Mouse (Mus musculus) MEL (cell line): ENCODE results near the gene Mcl1. TPM values are rescaled to one million over a fixed set of nuclear protein-coding genes. Genes with fewer than 3 reads are reported as not detected.

Experiments
- DNase-seq: peaks from one replicate; pipeline ENCODE4 v3.0.0; 2011; ENCODE audit warnings: low read depth, low spot score
- H3K27ac ChIP-seq: 2 replicates; pipeline ENCODE4 v1.5.1; 2012; ENCODE audit warnings: low read depth, mild to moderate bottlenecking, control low read depth, low read length, moderate library complexity; ENCODE audit not compliant: control insufficient read depth
- H3K27me3 ChIP-seq, 2 experiments: fragments of 150-350 bp in 1 of 2; sonication (generic) in 1 of 2; 2 replicates each; pipeline ENCODE4 v1.6.1; 2012; ENCODE audit warnings: low read length in 2 of 2, mild to moderate bottlenecking in 2 of 2, improper control_type of control experiment in 1 of 2, moderate library complexity in 1 of 2; ENCODE audit not compliant: insufficient read depth in 2 of 2, control insufficient read depth in 1 of 2
- H3K36me3 ChIP-seq, 2 experiments: 2 replicates each; pipeline ENCODE4 v1.6.1; 2012 to 2014; ENCODE audit warnings: low read length in 2 of 2, improper control_type of control experiment in 1 of 2, inconsistent platforms in 1 of 2, mild to moderate bottlenecking in 1 of 2; ENCODE audit not compliant: insufficient read depth in 2 of 2, control insufficient read depth in 1 of 2
- H3K4me1 ChIP-seq, 2 experiments: fragments of 150-350 bp in 1 of 2; sonication (generic) in 1 of 2; 2 replicates each; pipeline ENCODE4 v1.6.1; 2012; ENCODE audit warnings: low read length in 2 of 2, improper control_type of control experiment in 1 of 2, mild to moderate bottlenecking in 1 of 2; ENCODE audit not compliant: insufficient read depth in 2 of 2, control insufficient read depth in 1 of 2
- H3K4me3 ChIP-seq, 2 experiments: fragments of 150-350 bp in 1 of 2; sonication (generic) in 1 of 2; 2 replicates each; pipeline ENCODE4 v1.5.1; 2012; ENCODE audit warnings: low read depth in 2 of 2, low read length in 2 of 2, mild to moderate bottlenecking in 2 of 2, moderate library complexity in 2 of 2, control low read depth in 1 of 2, improper control_type of control experiment in 1 of 2; ENCODE audit not compliant: control insufficient read depth in 1 of 2, insufficient read depth in 1 of 2
- H3K79me2 ChIP-seq: 2 replicates; pipeline ENCODE4 v1.6.1; 2012; ENCODE audit warnings: mild to moderate bottlenecking, low read length, moderate library complexity; ENCODE audit not compliant: control insufficient read depth, poor library complexity, insufficient read depth
- H3K9ac ChIP-seq: 2 replicates; pipeline ENCODE4 v1.6.1; 2012; ENCODE audit warnings: low read depth, mild to moderate bottlenecking, control low read depth, low read length, moderate library complexity; ENCODE audit not compliant: control insufficient read depth, poor library complexity, severe bottlenecking
- H3K9me3 ChIP-seq: fragments of 150-350 bp; sonication (generic); replicated peaks from 2 replicates; pipeline ENCODE4 v1.6.1; 2012; ENCODE audit warnings: mild to moderate bottlenecking, low read length, improper control_type of control experiment, moderate library complexity; ENCODE audit not compliant: insufficient read depth
- BHLHE40 ChIP-seq: IDR thresholded peaks from 2 replicates; pipeline ENCODE4 v1.6.1; 2012; ENCODE audit warnings: low read depth, mild to moderate bottlenecking, inconsistent platforms, low read length, improper control_type of control experiment, borderline replicate concordance
- CHD2 ChIP-seq: IDR thresholded peaks from 2 replicates; pipeline ENCODE4 v1.6.1; 2011; ENCODE audit warnings: low read length, improper control_type of control experiment
- CTCF ChIP-seq, 3 experiments: IDR thresholded peaks in 2 of 3; conservative IDR thresholded peaks in 1 of 3; 2 replicates each; pipeline ENCODE4 v1.5.1; 2011 to 2012; ENCODE audit warnings: low read length in 3 of 3, low read depth in 2 of 3, mild to moderate bottlenecking in 2 of 3, improper control_type of control experiment in 1 of 3, inconsistent platforms in 1 of 3, mixed read lengths in 1 of 3, moderate library complexity in 1 of 3; ENCODE audit not compliant: control insufficient read depth in 1 of 3, insufficient read depth in 1 of 3, poor library complexity in 1 of 3, severe bottlenecking in 1 of 3
- E2F4 ChIP-seq: IDR thresholded peaks from 2 replicates; pipeline ENCODE4 v1.6.1; 2011; ENCODE audit warnings: low read depth, low read length, improper control_type of control experiment, borderline replicate concordance
- ELF1 ChIP-seq: IDR thresholded peaks from 2 replicates; pipeline ENCODE4 v1.6.1; 2014; ENCODE audit warnings: low read depth, mild to moderate bottlenecking, inconsistent platforms, low read length, improper control_type of control experiment, moderate library complexity
- EP300 ChIP-seq, 2 experiments: IDR thresholded peaks; 2 replicates each; pipeline ENCODE4 v1.6.1; 2011; ENCODE audit warnings: improper control_type of control experiment in 2 of 2, low read length in 2 of 2, low read depth in 1 of 2, mild to moderate bottlenecking in 1 of 2
- ETS1 ChIP-seq: IDR thresholded peaks from 2 replicates; pipeline ENCODE4 v1.6.1; 2012; ENCODE audit warnings: low read depth, mild to moderate bottlenecking, inconsistent platforms, low read length, improper control_type of control experiment, moderate library complexity
- GABPA ChIP-seq: IDR thresholded peaks from 2 replicates; pipeline ENCODE4 v1.6.1; 2012; ENCODE audit warnings: low read depth, mild to moderate bottlenecking, inconsistent platforms, low read length, improper control_type of control experiment, moderate library complexity
- GATA1 ChIP-seq: IDR thresholded peaks from 2 replicates; pipeline ENCODE4 v1.6.1; 2011; ENCODE audit warnings: low read depth, low read length, improper control_type of control experiment
- JUND ChIP-seq: IDR thresholded peaks from 2 replicates; pipeline ENCODE4 v1.6.1; 2011; ENCODE audit warnings: low read depth, mild to moderate bottlenecking, improper control_type of control experiment, low read length
- KAT2A ChIP-seq: conservative IDR thresholded peaks from 2 replicates; pipeline ENCODE4 v1.6.1; 2012; ENCODE audit warnings: low read depth, low read length, improper control_type of control experiment, inconsistent platforms
- MAFK ChIP-seq: IDR thresholded peaks from 2 replicates; pipeline ENCODE4 v1.6.1; 2011; ENCODE audit warnings: low read depth, mild to moderate bottlenecking, low read length, improper control_type of control experiment, borderline replicate concordance
- MAX ChIP-seq: IDR thresholded peaks from 2 replicates; pipeline ENCODE4 v1.6.1; 2011; ENCODE audit warnings: low read length, improper control_type of control experiment
- MXI1 ChIP-seq: IDR thresholded peaks from 2 replicates; pipeline ENCODE4 v1.6.1; 2011; ENCODE audit warnings: mild to moderate bottlenecking, low read depth, low read length, improper control_type of control experiment
- MYB ChIP-seq: IDR thresholded peaks from 2 replicates; pipeline ENCODE4 v1.6.1; 2011; ENCODE audit warnings: mild to moderate bottlenecking, low read depth, low read length, improper control_type of control experiment
- MYC ChIP-seq: IDR thresholded peaks from 2 replicates; pipeline ENCODE4 v1.6.1; 2011; ENCODE audit warnings: low read depth, mild to moderate bottlenecking, low read length, improper control_type of control experiment, moderate library complexity
- NELFE ChIP-seq: IDR thresholded peaks from 2 replicates; pipeline ENCODE4 v1.6.1; 2011; ENCODE audit warnings: low read depth, low read length, improper control_type of control experiment
- NRF1 ChIP-seq: IDR thresholded peaks from 2 replicates; pipeline ENCODE4 v1.6.1; 2014; ENCODE audit warnings: low read depth, mild to moderate bottlenecking, inconsistent platforms, low read length, improper control_type of control experiment, moderate library complexity; ENCODE audit not compliant: poor library complexity, insufficient read depth, severe bottlenecking
- POLR2A ChIP-seq, 2 experiments: IDR thresholded peaks; 2 replicates each; pipeline ENCODE4 v1.6.1; 2011 to 2012; ENCODE audit warnings: low read length in 2 of 2, mild to moderate bottlenecking in 2 of 2, control low read depth in 1 of 2, improper control_type of control experiment in 1 of 2, low read depth in 1 of 2, moderate library complexity in 1 of 2; ENCODE audit not compliant: control insufficient read depth in 1 of 2, insufficient read depth in 1 of 2, poor library complexity in 1 of 2
- RCOR1 ChIP-seq: IDR thresholded peaks from 2 replicates; pipeline ENCODE4 v1.6.1; 2012; ENCODE audit warnings: low read depth, mild to moderate bottlenecking, inconsistent platforms, low read length, improper control_type of control experiment
- SIN3A ChIP-seq: IDR thresholded peaks from 2 replicates; pipeline ENCODE4 v1.6.1; 2012; ENCODE audit warnings: low read length, improper control_type of control experiment, inconsistent platforms
- TAL1 ChIP-seq: IDR thresholded peaks from 2 replicates; pipeline ENCODE4 v1.6.1; 2012; ENCODE audit warnings: mild to moderate bottlenecking, inconsistent platforms, low read length, moderate library complexity, mixed read lengths
- USF1 ChIP-seq: IDR thresholded peaks from 2 replicates; pipeline ENCODE4 v1.6.1; 2014; ENCODE audit warnings: low read depth, mild to moderate bottlenecking, inconsistent platforms, low read length, improper control_type of control experiment, moderate library complexity
- USF2 ChIP-seq, 2 experiments: IDR thresholded peaks; 2 replicates each; pipeline ENCODE4 v1.6.1; 2011 to 2012; ENCODE audit warnings: improper control_type of control experiment in 2 of 2, low read length in 2 of 2, borderline replicate concordance in 1 of 2, inconsistent platforms in 1 of 2, low read depth in 1 of 2, mild to moderate bottlenecking in 1 of 2; ENCODE audit not compliant: insufficient read depth in 1 of 2
- ZC3H11A ChIP-seq: IDR thresholded peaks from 2 replicates; pipeline ENCODE4 v1.6.1; 2012; ENCODE audit warnings: low read depth, mild to moderate bottlenecking, inconsistent platforms, low read length, improper control_type of control experiment
- ZKSCAN1 ChIP-seq: IDR thresholded peaks from 2 replicates; pipeline ENCODE4 v1.6.1; 2012; ENCODE audit warnings: low read depth, mild to moderate bottlenecking, inconsistent platforms, low read length, improper control_type of control experiment, moderate library complexity
- ZNF384 ChIP-seq: IDR thresholded peaks from 2 replicates; pipeline ENCODE4 v1.6.1; 2012; ENCODE audit warnings: low read depth, mild to moderate bottlenecking, inconsistent platforms, low read length, improper control_type of control experiment
- polyA plus RNA-seq, 2 experiments: library from polyadenylated mRNA; stranded (reverse) in 1 of 2; unstranded in 1 of 2; fragments of >175 nt in 1 of 2; fragments of >200 nt in 1 of 2; gene quantifications; 2 replicates each; pipeline versions ENCODE4 v1.2.1 to v1.2.4; 2012; ENCODE audit warnings: low replicate concordance in 2 of 2, low read depth in 1 of 2; ENCODE audit not compliant: insufficient read length in 2 of 2, insufficient read depth in 1 of 2, missing spikeins in 1 of 2
- total RNA-seq: library from RNA; depleted of rRNA; stranded (reverse); fragments of 300-350 nt; gene quantifications from 2 replicates; pipeline ENCODE4 v1.2.3, GENCODE M21; 2012

The Mcl1 gene
- total and polyA plus RNA-seq, 3 experiments: 142 to 211 (median 156) TPM

GRCm38 (mm10) chr3:95676745-95677419 lies 18.3 kb downstream of the Mcl1 start (continued):
- TF ChIP-seq MAX: peak; percentile 42; the same call in 1 of the 2 replicates
- peak; percentile 55 for TF ChIP-seq MXI1
- TF ChIP-seq RCOR1: peak; percentile 30; the same call in 1 of the 2 replicates
- TF ChIP-seq MYC: no peak
- peak in 2 of 3 experiments; percentile 97 to 100; a peak in 4 of 6 replicates for TF ChIP-seq CTCF (IDR thresholded peaks at IDR 0.05 in 2 of 3, conservative IDR thresholded peaks at IDR 0.05 in 1 of 3; ENCODE audit: control insufficient read depth in 1 of 3, insufficient read depth in 1 of 3, low read depth in 2 of 3, low read length in 3 of 3, poor library complexity in 1 of 3, severe bottlenecking in 1 of 3)
- TF ChIP-seq MYB: 0 out of 2 replicates have a peak, but pooled peaks have one; percentile 14
- TF ChIP-seq USF1: no peak
- peak; percentile 30; the same call in 1 of the 2 replicates for TF ChIP-seq ZC3H11A
- TF ChIP-seq ELF1: 0 out of 2 replicates have a peak, but pooled peaks have one; percentile 7
- TF ChIP-seq ETS1: peak; percentile 33; the same call in 1 of the 2 replicates
- no peak for TF ChIP-seq POLR2A (IDR thresholded peaks at IDR 0.05; ENCODE audit: control insufficient read depth in 1 of 2, insufficient read depth in 1 of 2, low read depth in 1 of 2, low read length in 2 of 2, poor library complexity in 1 of 2)
- no peak for TF ChIP-seq GABPA
- no peak for TF ChIP-seq BHLHE40
- no peak for TF ChIP-seq USF2 (IDR thresholded peaks at IDR 0.05; ENCODE audit: borderline replicate concordance in 1 of 2, insufficient read depth in 1 of 2, low read depth in 1 of 2, low read length in 2 of 2)
- no peak for TF ChIP-seq JUND
- peak; percentile 49 to 59 for TF ChIP-seq EP300 (IDR thresholded peaks at IDR 0.05; ENCODE audit: low read depth in 1 of 2, low read length in 2 of 2)
- TF ChIP-seq KAT2A: no peak
- TF ChIP-seq E2F4: no peak
- TF ChIP-seq SIN3A: peak; percentile 52
- no peak for TF ChIP-seq ZNF384
- TF ChIP-seq ZKSCAN1: no peak; the same call in 1 of the 2 replicates
- no peak for TF ChIP-seq CHD2
- no peak for TF ChIP-seq TAL1

- peaks cover 11% of the 10 kb centered on the region; the same call in 1 of the 2 replicates for H3K79me2 ChIP-seq
Measured at GRCm38 (mm10) chr3:95677420-95678090, 19.0 kb downstream of the Mcl1 start.

More at GRCm38 (mm10) chr3:95677420-95678090, 19.0 kb downstream of the Mcl1 start:
- H3K27ac ChIP-seq: peak overlapping the region; percentile 2; the same call in 1 of the 2 replicates
- no peaks in the 10 kb centered on the region for H3K9me3 ChIP-seq
- H3K4me1 ChIP-seq: peaks cover 36 to 45% of the 10 kb centered on the region in 2 experiments
- DNase-seq: no peak
- H3K9ac ChIP-seq: no peak overlapping the region
- no peak overlapping the region for H3K4me3 ChIP-seq
- TF ChIP-seq GATA1 (no peak), CHD2 (no peak), ELF1 (no peak), ETS1 (no peak), NELFE (no peak), MAFK (no peak), NRF1 (no peak), ZNF384 (no peak)
- no peaks in the 10 kb centered on the region for H3K27me3 ChIP-seq
- peaks cover 0 to 42% of the 10 kb centered on the region in 2 experiments; a peak in 2 of 4 replicates for H3K36me3 ChIP-seq
